Mouse (Mus musculus): Measurements from ENCODE around the gene Fbxw11. TPM values are rescaled to one million over a fixed set of nuclear protein-coding genes. Genes with fewer than 3 reads are reported as not detected.
A peak's percentile ranks its signal among the peaks of the same experiment; 100 is the strongest.

Fbxw11 gene
- total RNA-seq, 2 experiments from 2014 or later: 47.4 to 52.1 TPM

GRCm38 (mm10) chr11:32623912-32624311 lies 18.6 kb upstream of the Fbxw11 start:
- no peak for DNase-seq

GRCm38 (mm10) chr11:32625677-32626076 lies 16.8 kb upstream of the Fbxw11 start:
- peak; percentile 66 to 82 for DNase-seq

GRCm38 (mm10) chr11:32626079-32626478 lies 16.4 kb upstream of the Fbxw11 start:
- DNase-seq: no peak

- DNase-seq: no peak
These were observed 14.6 kb upstream of the Fbxw11 start for GRCm38 (mm10) chr11:32627900-32628299.

- no peak for DNase-seq
These were observed 12.8 kb upstream of the Fbxw11 start for GRCm38 (mm10) chr11:32629713-32630211.

GRCm38 (mm10) chr11:32632671-32633070 lies 9.9 kb upstream of the Fbxw11 start:
- DNase-seq: no peak

- no peak for DNase-seq
These were observed 9.0 kb upstream of the Fbxw11 start for GRCm38 (mm10) chr11:32633542-32633941.

GRCm38 (mm10) chr11:32634143-32634542 lies 8.4 kb upstream of the Fbxw11 start:
- no peak for DNase-seq

GRCm38 (mm10) chr11:32634842-32635241 lies 7.7 kb upstream of the Fbxw11 start:
- DNase-seq: no peak

GRCm38 (mm10) chr11:32636275-32636674 lies 6.2 kb upstream of the Fbxw11 start:
- no peak for DNase-seq

- DNase-seq: no peak
These were observed 3.8 kb upstream of the Fbxw11 start for GRCm38 (mm10) chr11:32638521-32639255.

GRCm38 (mm10) chr11:32640617-32641016 lies 1.9 kb upstream of the Fbxw11 start:
- no peak for DNase-seq

GRCm38 (mm10) chr11:32642899-32643886 lies 669 bp downstream of the Fbxw11 start:
- no peak for DNase-seq

- DNase-seq: no peak
These were observed 1.5 kb downstream of the Fbxw11 start for GRCm38 (mm10) chr11:32644010-32644409.

GRCm38 (mm10) chr11:32647265-32647664 lies 4.7 kb downstream of the Fbxw11 start:
- no peak for DNase-seq

GRCm38 (mm10) chr11:32650236-32650749 lies 7.8 kb downstream of the Fbxw11 start:
- DNase-seq: no peak

- DNase-seq: no peak
These were observed 8.5 kb downstream of the Fbxw11 start for GRCm38 (mm10) chr11:32650893-32651590.

GRCm38 (mm10) chr11:32651723-32652122 lies 9.2 kb downstream of the Fbxw11 start:
- DNase-seq: no peak

GRCm38 (mm10) chr11:32662082-32662656 lies 19.6 kb downstream of the Fbxw11 start:
- no peak for DNase-seq

GRCm38 (mm10) chr11:32665639-32666038 lies 23.1 kb downstream of the Fbxw11 start:
- no peak for DNase-seq

- no peak for DNase-seq
These were observed 24.5 kb downstream of the Fbxw11 start for GRCm38 (mm10) chr11:32666983-32667382.

GRCm38 (mm10) chr11:32671480-32671879 lies 29.0 kb downstream of the Fbxw11 start:
- DNase-seq: no peak

Data from heart, adult 18-20 months (tissue).